Mouse (Mus musculus) intestine, embryonic 15.5 days (tissue): ENCODE results near the gene Sass6. TPM values are rescaled to one million over a fixed set of nuclear protein-coding genes. Genes with fewer than 3 reads are reported as not detected.
"Not testable (repeated sequence)": the region's sequence is repeated elsewhere in the genome, so short reads cannot be mapped to it uniquely, and the experiment has no call there.

ENCODE experiments used
- ATAC-seq: fragments of 200-750 bp; cut with Nextera tagmentation; 2 replicates; pipeline ENCODE4 v1.8.0; 2017; ENCODE audit warnings: moderate TSS enrichment, moderate library complexity
- H3K27ac ChIP-seq: fragments of 300-500 bp; sonication (generic); 2 replicates; pipeline ENCODE4 v1.5.1; 2015; ENCODE audit warnings: mild to moderate bottlenecking, inconsistent platforms
- H3K27me3 ChIP-seq: fragments of 300-500 bp; sonication (generic); replicated peaks from 2 replicates; pipeline ENCODE4 v1.6.1; 2015; ENCODE audit warnings: inconsistent platforms
- H3K36me3 ChIP-seq: fragments of 300-500 bp; sonication (generic); 2 replicates; pipeline ENCODE4 v1.6.1; 2015; ENCODE audit warnings: inconsistent platforms
- H3K4me1 ChIP-seq: fragments of 300-500 bp; sonication (generic); replicated peaks from 2 replicates; pipeline ENCODE4 v1.6.1; 2015; ENCODE audit warnings: inconsistent platforms
- H3K4me2 ChIP-seq: fragments of 300-500 bp; sonication (generic); replicated peaks from 2 replicates; pipeline ENCODE4 v1.6.1; 2015; ENCODE audit warnings: mild to moderate bottlenecking, inconsistent platforms
- H3K4me3 ChIP-seq: fragments of 300-500 bp; sonication (generic); replicated peaks from 2 replicates; pipeline ENCODE4 v1.5.1; 2015; ENCODE audit warnings: inconsistent platforms
- H3K9ac ChIP-seq: fragments of 300-500 bp; sonication (generic); 2 replicates; pipeline ENCODE4 v1.6.1; 2015; ENCODE audit warnings: inconsistent platforms
- H3K9me3 ChIP-seq: fragments of 300-500 bp; sonication (generic); 2 replicates; pipeline ENCODE4 v1.6.1; 2016; ENCODE audit warnings: inconsistent platforms
- WGBS: fragments of 180-500 bp; shearing (Covaris S2); methylation state at CpG from one replicate; pipeline ENCODE4 v1.1.7; 2015; 5-methylcytosine and 5-hydroxymethylcytosine counted together
- polyA plus RNA-seq: library from polyadenylated mRNA; unstranded; fragments of >200 nt; fragmentation: Nextera tagmentation; extraction: Ambion mirVana; gene quantifications from 2 replicates; pipeline ENCODE4 v1.2.1, GENCODE M21; 2015

Sass6 gene
- 18.0 and 20.1 TPM in 2 replicates for polyA plus RNA-seq

DNA sequence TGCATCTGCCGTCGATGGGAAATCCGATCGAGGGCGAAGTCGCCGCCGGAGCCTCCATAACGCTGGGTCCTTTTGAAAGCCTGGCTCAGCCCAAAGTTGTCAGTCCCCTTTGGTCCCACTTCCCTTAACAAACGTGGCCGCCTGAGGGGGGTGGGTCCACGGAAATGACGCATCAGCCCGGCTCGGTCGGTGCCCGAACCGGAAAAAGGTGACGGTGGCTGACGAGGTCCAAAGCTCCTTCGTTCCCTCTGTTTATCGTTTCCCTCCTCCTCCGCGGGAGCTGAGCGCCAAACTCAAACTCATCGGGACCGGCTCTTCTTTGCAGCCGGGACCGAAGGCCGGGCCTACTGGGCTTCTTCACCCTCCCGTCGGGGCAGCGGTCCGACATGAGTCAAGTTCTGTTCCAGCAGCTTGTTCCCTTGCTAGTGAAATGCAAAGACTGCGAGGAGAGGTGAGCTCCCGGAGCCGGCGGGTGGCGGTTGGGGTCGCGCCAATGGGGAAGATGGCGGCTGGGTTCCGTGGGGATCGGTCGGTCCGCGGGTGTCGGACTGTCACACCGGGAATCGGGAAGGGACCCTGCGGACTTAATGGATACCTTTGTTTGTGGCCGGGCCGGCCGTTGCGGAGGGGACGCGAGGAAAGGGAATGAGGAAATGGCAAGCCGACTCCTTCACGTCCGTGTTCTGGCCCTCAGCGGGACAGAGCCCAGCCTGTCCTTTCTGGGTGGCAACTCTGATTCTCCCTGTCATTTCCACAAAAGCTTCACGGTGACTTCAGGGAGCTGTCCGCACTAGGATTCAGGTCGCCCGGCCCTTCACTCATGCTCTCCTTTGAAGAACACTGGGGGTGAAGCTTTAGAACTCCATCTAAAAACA lies at the start of gene Sass6:
Gene Sass6, plus strand, starts transcription at position 255 of the 875 bp plus-strand sequence.
- ATAC-seq = peak; percentile 98
- peak within 1 kb of the TSS; percentile 79 for H3K27ac ChIP-seq
- H3K9ac ChIP-seq = peak within 1 kb of the TSS; percentile 78
- H3K4me2 ChIP-seq = peak within 1 kb of the TSS; percentile 67
- WGBS = under 1% methylated on average over 65 of the region's 65 CpGs
- peak within 1 kb of the TSS; percentile 90 for H3K4me3 ChIP-seq
- H3K9me3 ChIP-seq = no peaks in the 10 kb centered on the region
- H3K27me3 ChIP-seq = no peaks in the 10 kb centered on the region
- peaks cover 6% of the 10 kb centered on the region for H3K36me3 ChIP-seq
- no peaks in the 10 kb centered on the region for H3K4me1 ChIP-seq

DNA sequence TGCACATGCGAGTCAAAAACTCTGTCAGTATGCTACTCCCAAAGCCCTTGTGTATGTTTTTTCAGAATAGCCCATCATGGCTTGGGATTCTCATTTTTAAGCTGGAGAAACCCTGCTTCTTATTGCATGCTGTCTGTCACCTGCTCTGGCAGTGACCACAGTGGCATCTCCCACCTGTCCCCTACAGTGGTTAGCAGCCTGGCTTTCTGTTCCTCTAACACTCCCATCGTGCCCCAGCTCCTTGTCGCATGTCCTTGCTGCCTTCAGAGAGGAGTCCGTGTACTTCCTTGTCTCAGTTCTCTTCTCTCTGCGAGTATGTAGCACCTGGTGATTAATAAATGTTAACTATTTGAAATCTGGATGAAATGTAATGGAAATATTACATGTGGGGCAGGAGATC lies 47.4 kb upstream of the Sass6 start:
- 77% methylated on average over 5 of the region's 5 CpGs for WGBS

DNA sequence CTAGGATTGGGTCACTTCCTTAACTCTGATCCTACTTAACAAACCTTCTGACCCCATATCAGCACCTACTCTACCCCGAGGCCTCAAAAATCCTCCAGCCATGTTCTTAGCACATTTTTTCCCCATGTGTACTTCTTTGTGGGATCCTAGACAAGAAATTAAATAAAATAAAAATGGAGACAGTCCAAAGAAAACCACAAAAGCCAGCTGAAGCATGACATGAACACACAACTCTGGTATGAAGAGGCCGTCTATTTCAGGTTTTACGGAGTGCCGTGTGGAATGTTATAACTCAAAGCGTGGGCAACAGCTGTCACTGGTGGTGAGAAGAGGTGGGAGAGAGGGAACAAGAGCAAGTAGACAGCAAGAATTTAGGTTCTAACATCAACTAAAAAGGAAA lies 43.4 kb upstream of the Sass6 start:
- no peak for ATAC-seq
- H3K36me3 ChIP-seq = 0 out of 2 replicates have a peak, but pooled peaks cover 8% of the 10 kb centered on the region
- H3K27me3 ChIP-seq = no peaks in the 10 kb centered on the region
- H3K27ac ChIP-seq = no peak overlapping the region
- 92% methylated on average over 5 of the region's 5 CpGs for WGBS
- no peak overlapping the region for H3K4me2 ChIP-seq
- no peak overlapping the region for H3K4me3 ChIP-seq
- H3K4me1 ChIP-seq = no peaks in the 10 kb centered on the region
- H3K9me3 ChIP-seq = no peaks in the 10 kb centered on the region
- no peak overlapping the region for H3K9ac ChIP-seq

More for the DNA sequence above, 47.4 kb upstream of the Sass6 start:
- H3K4me3 ChIP-seq = no peak overlapping the region
- no peaks in the 10 kb centered on the region for H3K27me3 ChIP-seq
- no peaks in the 10 kb centered on the region for H3K4me1 ChIP-seq
- no peaks in the 10 kb centered on the region for H3K9me3 ChIP-seq
- no peak overlapping the region for H3K27ac ChIP-seq
- no peak overlapping the region for H3K4me2 ChIP-seq
- no peak for ATAC-seq
- H3K36me3 ChIP-seq = 0 out of 2 replicates have a peak, but pooled peaks cover 8% of the 10 kb centered on the region
- no peak overlapping the region for H3K9ac ChIP-seq

DNA sequence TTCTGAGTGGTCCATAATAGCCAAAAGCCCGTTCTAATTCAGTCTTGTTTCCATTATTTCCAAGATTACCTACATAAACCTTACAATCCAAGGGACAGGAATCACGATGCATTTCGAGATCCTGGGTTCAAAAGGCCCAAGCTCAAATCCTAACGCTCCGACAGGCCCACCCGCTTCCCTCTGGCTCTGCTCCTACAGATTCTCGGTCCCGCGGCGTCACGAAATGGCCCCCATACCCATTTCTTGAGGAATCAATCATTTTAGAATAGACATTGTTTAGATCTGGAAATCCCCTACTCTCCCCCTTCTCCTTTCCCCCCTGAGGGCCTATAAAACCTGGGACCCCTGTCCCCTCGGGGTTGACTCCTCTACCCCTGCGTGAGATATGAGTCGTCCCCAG lies 33.5 kb upstream of the Sass6 start:
- not testable (repeated sequence) for H3K4me1 ChIP-seq, H3K4me3 ChIP-seq, H3K4me2 ChIP-seq, ATAC-seq, H3K36me3 ChIP-seq, H3K9ac ChIP-seq, H3K27me3 ChIP-seq, H3K27ac ChIP-seq, H3K9me3 ChIP-seq
- WGBS = 94% methylated on average over 14 of the region's 14 CpGs

DNA sequence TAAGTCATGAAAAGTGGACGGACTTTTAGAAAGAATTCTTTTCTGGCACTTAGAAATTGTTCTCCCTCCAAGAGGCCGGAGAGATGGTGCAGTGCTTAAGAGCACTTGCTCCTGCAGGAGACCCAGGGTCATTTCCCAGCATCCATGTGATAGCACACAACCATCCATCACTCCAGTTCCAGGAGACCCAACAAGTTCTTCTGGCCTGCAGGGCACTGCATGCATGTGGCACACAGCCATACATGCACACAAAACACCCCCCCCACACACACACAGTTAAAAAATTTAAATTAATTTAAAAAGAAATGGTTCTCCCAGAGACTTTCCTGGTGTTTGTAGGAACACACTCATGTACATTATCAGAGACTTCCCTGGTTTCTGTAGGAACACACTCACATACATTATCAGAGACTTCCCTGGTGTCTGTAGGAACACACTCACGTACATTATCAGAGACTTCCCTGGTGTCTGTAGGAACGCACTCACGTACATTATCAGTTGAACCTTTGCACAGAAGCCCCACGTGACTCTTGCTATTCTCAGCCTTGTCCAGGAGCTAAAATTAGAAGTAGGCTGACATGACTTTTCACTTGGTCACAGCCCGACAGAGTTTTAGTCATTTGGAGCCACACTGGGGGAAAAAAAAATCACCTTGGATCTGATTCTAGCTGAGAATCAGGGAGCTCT lies 32.2 kb upstream of the Sass6 start, which contains the start of gene Lrrc39:
Gene Lrrc39, plus strand, starts transcription at position 566 of the 687 bp plus-strand sequence.
- no peaks in the 10 kb centered on the region for H3K36me3 ChIP-seq
- H3K27ac ChIP-seq = peak within 1 kb of the TSS; percentile 54
- ATAC-seq = peak; percentile 98
- WGBS = 59% methylated on average over 7 of the region's 7 CpGs
- no peaks in the 10 kb centered on the region for H3K27me3 ChIP-seq
- no peaks in the 10 kb centered on the region for H3K4me1 ChIP-seq
- peak within 1 kb of the TSS; percentile 40 for H3K4me2 ChIP-seq
- H3K9me3 ChIP-seq = no peaks in the 10 kb centered on the region
- peak within 1 kb of the TSS; percentile 17; the same call in 1 of the 2 replicates for H3K4me3 ChIP-seq
- H3K9ac ChIP-seq = peak within 1 kb of the TSS; percentile 5; the same call in 1 of the 2 replicates

DNA sequence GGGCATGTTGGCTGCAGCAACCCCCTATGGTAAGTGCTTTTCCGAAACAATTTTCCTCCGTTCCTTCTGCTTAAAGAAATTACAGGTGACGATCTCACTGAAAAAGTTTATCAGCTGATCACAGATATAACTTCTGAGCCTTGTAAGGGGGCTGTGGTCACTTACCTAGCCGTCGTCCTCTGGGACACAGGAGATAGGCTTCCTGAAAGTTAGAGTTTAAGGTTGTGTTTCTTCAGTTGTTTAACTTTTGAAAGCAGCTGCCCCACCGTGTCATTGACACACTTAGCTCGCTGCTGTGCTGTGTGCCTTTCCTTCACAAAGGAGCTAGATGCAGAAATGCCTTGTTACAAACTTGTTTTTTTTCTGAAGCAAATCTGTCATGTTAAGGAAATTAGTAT lies 31.7 kb upstream of the Sass6 start:
- ATAC-seq = peak; percentile 65
- WGBS = 55% methylated on average over 7 of the region's 7 CpGs
- peak overlapping the region; percentile 17; the same call in 1 of the 2 replicates for H3K4me3 ChIP-seq
- H3K4me1 ChIP-seq = no peaks in the 10 kb centered on the region
- H3K36me3 ChIP-seq = no peaks in the 10 kb centered on the region
- peak overlapping the region; percentile 54 for H3K27ac ChIP-seq
- H3K9ac ChIP-seq = peak overlapping the region; percentile 5; the same call in 1 of the 2 replicates
- H3K27me3 ChIP-seq = no peaks in the 10 kb centered on the region
- H3K9me3 ChIP-seq = no peaks in the 10 kb centered on the region
- H3K4me2 ChIP-seq = peak overlapping the region; percentile 40

DNA sequence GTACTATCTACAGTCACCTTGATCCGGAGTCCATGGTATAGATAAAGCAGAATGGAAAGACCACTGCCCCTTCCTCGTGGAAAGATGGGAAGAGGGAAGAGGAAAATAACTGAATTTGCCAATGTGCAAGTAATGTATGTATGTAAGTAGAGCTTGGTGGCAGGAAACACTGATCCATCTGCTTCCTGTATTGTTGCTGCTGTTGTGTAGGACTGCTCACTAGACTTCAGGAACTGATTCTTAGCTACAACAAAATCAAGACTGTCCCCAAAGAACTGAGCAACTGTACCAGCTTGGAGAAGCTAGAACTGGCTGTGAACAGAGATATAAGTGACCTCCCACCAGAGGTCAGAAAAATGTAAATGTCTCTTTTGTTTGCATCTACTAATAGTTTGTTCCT lies 24.2 kb upstream of the Sass6 start:
- Histone ChIP-seq H3K4me1 (no peaks in the 10 kb centered on the region), H3K27me3 (no peaks in the 10 kb centered on the region), H3K27ac (no peak overlapping the region), H3K36me3 (no peaks in the 10 kb centered on the region), H3K9me3 (no peaks in the 10 kb centered on the region), H3K4me3 (no peak overlapping the region), H3K9ac (no peak overlapping the region), H3K4me2 (no peak overlapping the region)
- no peak for ATAC-seq
- WGBS = 57% methylated on average over 2 of the region's 2 CpGs

DNA sequence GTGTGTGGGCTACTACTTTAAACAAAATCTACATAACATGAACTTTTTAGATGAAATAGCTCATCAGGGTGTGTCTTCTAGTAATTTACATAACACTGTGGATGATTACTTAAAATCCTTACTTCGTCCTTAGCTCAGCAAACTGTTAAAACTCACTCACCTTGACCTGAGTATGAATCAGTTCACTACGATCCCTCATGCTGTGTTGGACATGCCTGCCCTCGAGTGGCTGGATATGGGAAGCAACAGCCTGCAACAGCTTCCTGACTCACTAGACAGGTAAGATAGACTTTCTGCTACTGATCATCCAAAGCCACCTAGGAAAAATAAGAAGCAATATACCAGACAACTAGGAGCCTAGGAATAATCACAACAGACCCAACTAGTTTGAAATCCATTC lies 17.5 kb upstream of the Sass6 start:
- WGBS = 46% methylated on average over 3 of the region's 3 CpGs
- no peak overlapping the region for H3K4me3 ChIP-seq
- no peaks in the 10 kb centered on the region for H3K27me3 ChIP-seq
- H3K27ac ChIP-seq = no peak overlapping the region
- no peaks in the 10 kb centered on the region for H3K4me1 ChIP-seq
- no peak for ATAC-seq
- no peak overlapping the region for H3K9ac ChIP-seq
- H3K4me2 ChIP-seq = no peak overlapping the region
- peaks cover 8% of the 10 kb centered on the region for H3K36me3 ChIP-seq
- H3K9me3 ChIP-seq = no peaks in the 10 kb centered on the region

DNA sequence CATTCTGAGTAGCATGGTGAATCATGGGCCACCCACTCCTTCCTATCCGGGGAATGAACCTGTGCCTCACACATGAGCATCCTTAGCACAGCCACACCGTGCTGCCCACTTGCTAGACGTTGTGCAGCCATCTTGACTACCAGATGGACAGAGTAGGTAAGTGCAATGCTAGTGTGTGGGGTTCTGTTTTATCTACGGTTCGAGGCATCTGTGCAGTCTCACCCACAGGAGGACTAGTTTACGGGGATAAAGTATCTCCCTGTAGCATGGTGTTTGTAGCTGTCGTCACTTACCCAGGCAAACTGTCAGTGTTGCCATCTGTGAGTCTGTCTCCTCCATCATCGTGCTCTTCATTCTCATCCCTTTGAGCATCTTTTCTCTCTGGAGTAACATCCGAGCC lies 12.6 kb upstream of the Sass6 start:
- no peaks in the 10 kb centered on the region for H3K9me3 ChIP-seq
- no peaks in the 10 kb centered on the region for H3K4me1 ChIP-seq
- H3K27ac ChIP-seq = no peak overlapping the region
- H3K4me2 ChIP-seq = no peak overlapping the region
- H3K27me3 ChIP-seq = no peaks in the 10 kb centered on the region
- peaks cover 26% of the 10 kb centered on the region for H3K36me3 ChIP-seq
- H3K4me3 ChIP-seq = no peak overlapping the region
- ATAC-seq = no peak
- WGBS = 95% methylated on average over 9 of the region's 9 CpGs
- no peak overlapping the region for H3K9ac ChIP-seq

DNA sequence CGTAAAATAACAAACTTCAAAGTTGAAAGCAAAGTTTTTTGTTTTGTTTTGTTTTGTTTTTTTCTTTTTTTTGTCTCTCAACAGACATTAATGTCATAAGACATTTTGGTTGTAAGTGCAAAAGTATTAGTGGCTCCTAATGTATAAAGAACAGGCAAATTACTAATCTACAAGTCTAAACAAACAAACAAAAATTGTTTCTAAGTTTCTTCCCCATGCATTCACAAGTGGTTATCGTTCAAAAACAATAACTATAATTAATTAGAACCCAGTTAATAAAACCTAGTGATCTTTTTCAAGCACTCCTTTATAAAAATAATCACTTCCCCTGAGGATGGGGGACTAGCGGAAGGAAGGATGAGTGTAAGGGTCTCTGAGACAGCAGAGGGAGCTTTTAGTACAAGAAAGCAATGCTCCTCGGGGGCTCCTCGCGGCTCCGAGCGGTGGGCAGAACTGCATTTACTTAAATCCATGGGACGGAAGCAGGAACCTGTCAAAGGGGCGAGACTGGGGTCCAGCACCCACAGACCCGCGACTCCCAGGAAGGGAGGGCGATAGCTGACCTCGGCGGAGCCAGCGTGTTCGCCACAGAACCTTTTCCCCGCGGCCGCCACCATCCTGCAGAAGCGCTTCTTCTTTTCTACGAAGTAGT lies 580 bp upstream of the Sass6 start:
- peaks cover 10% of the 10 kb centered on the region for H3K36me3 ChIP-seq
- ATAC-seq = peak; percentile 75
- H3K4me1 ChIP-seq = no peaks in the 10 kb centered on the region
- no peaks in the 10 kb centered on the region for H3K27me3 ChIP-seq
- H3K4me2 ChIP-seq = peak overlapping the region; percentile 48
- peak overlapping the region; percentile 79 for H3K27ac ChIP-seq
- 3% methylated on average over 22 of the region's 22 CpGs for WGBS
- peak overlapping the region; percentile 78 for H3K9ac ChIP-seq
- peak overlapping the region; percentile 90 for H3K4me3 ChIP-seq
- H3K9me3 ChIP-seq = no peaks in the 10 kb centered on the region

DNA sequence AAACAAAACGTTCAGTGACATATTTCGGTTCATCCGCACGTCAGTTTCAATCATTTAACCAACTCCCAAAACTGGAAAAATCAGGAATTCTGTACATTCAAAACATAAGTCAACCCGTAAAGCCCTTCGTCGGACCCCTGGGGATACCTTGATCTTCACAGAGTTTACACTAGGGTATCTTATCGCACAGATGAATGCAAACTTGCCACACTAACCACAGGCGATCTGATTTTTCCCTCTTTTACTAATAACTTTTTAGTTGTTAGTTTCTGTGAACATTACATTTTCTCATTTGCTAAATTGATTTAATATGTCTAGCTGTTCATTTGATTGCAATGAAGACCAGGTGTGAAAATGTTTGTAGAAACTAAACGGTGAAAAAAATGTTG lies 815 bp downstream of the Sass6 start:
- Histone ChIP-seq H3K36me3 (peaks cover 2% of the 10 kb centered on the region), H3K4me1 (no peaks in the 10 kb centered on the region), H3K9ac (peak overlapping the region; percentile 76), H3K27ac (no peak overlapping the region), H3K4me3 (peak overlapping the region; percentile 90), H3K4me2 (peak overlapping the region; percentile 67), H3K9me3 (no peaks in the 10 kb centered on the region), H3K27me3 (no peaks in the 10 kb centered on the region)
- no peak for ATAC-seq
- WGBS = 6% methylated on average over 10 of the region's 10 CpGs

DNA sequence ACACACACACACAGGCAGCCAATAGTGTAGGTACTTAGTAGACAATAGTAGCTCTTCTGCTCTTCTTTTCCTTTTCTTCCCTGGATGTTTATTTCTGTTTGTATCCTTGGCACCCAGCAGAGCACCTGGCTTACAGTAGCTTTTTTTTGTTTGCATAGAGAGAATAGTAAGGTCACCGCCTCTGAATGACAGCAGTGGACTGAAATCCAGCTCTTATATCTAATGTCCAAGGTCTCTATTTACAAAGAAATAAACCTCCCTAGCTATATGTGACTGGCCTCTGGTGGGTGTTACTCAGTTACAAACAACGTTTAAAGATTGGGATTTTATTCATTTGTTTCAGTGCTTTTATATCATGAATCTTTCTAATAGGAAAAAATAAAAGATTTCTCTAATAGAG lies 4.9 kb downstream of the Sass6 start:
- H3K9me3 ChIP-seq = no peaks in the 10 kb centered on the region
- no peak overlapping the region for H3K4me2 ChIP-seq
- ATAC-seq = peak; percentile 18; the same call in 1 of the 2 replicates
- no peak overlapping the region for H3K9ac ChIP-seq
- H3K36me3 ChIP-seq = no peaks in the 10 kb centered on the region
- 69% methylated on average over 2 of the region's 2 CpGs for WGBS
- H3K4me1 ChIP-seq = no peaks in the 10 kb centered on the region
- no peak overlapping the region for H3K4me3 ChIP-seq
- H3K27ac ChIP-seq = no peak overlapping the region
- H3K27me3 ChIP-seq = no peaks in the 10 kb centered on the region
